Mouse (Mus musculus) forebrain, postnatal 0 days (tissue): Measurements from ENCODE around the gene Rrp1. TPM values are rescaled to one million over a fixed set of nuclear protein-coding genes. Genes with fewer than 3 reads are reported as not detected.

Experiments
- ATAC-seq: fragments of 200-750 bp; cut with Nextera tagmentation; 2 replicates; pipeline ENCODE4 v1.8.0; 2017; ENCODE audit warnings: mild to moderate bottlenecking, moderate library complexity
- DNase-seq: peaks from one replicate; pipeline ENCODE4 v3.0.0-alpha.2; 2015
- H3K27ac ChIP-seq: fragments of 300-500 bp; sonication (generic); 2 replicates; pipeline ENCODE4 v1.5.1; 2014; ENCODE audit warnings: low read depth, mild to moderate bottlenecking, antibody characterized with exemption, low read length, moderate library complexity, mixed read lengths
- H3K27me3 ChIP-seq: fragments of 300-500 bp; sonication (generic); 2 replicates; pipeline ENCODE4 v1.6.1; 2014; ENCODE audit warnings: mild to moderate bottlenecking, low read length, mixed read lengths; ENCODE audit not compliant: insufficient read depth
- H3K36me3 ChIP-seq: fragments of 300-500 bp; sonication (generic); 2 replicates; pipeline ENCODE4 v1.6.1; 2014; ENCODE audit warnings: mild to moderate bottlenecking, moderate library complexity; ENCODE audit not compliant: insufficient read depth
- H3K4me1 ChIP-seq: fragments of 300-500 bp; sonication (generic); 2 replicates; pipeline ENCODE4 v1.6.1; 2014; ENCODE audit warnings: antibody characterized with exemption; ENCODE audit not compliant: insufficient read depth
- H3K4me2 ChIP-seq: fragments of 300-500 bp; sonication (generic); 2 replicates; pipeline ENCODE4 v1.6.1; 2014; ENCODE audit warnings: low read depth, mild to moderate bottlenecking, moderate library complexity
- H3K4me3 ChIP-seq: fragments of 300-500 bp; sonication (generic); 2 replicates; pipeline ENCODE4 v1.5.1; 2014; ENCODE audit warnings: low read depth, low read length, mixed read lengths
- H3K9ac ChIP-seq: fragments of 300-500 bp; sonication (generic); 2 replicates; pipeline ENCODE4 v1.6.1; 2014; ENCODE audit warnings: mild to moderate bottlenecking
- H3K9me3 ChIP-seq: fragments of 300-500 bp; sonication (generic); 2 replicates; pipeline ENCODE4 v1.6.1; 2016; ENCODE audit warnings: low read length
- CTCF ChIP-seq: sonication (generic); IDR thresholded peaks from 2 replicates; pipeline ENCODE4 v1.5.1; 2016; ENCODE audit warnings: antibody characterized with exemption, control low read depth, low read depth
- WGBS: fragments of 180-500 bp; shearing (Covaris S2); extraction: QIAGEN DNeasy Blood & Tissue Kit; methylation state at CpG from one replicate; pipeline ENCODE4 v1.1.7; 2014; 5-methylcytosine and 5-hydroxymethylcytosine counted together
- polyA plus RNA-seq: library from polyadenylated mRNA; unstranded; fragments of >200 nt; fragmentation: Nextera tagmentation; extraction: Ambion mirVana; gene quantifications from 2 replicates; pipeline ENCODE4 v1.2.1, GENCODE M21; 2015
- total RNA-seq: library from RNA; depleted of rRNA; stranded (reverse); fragments of >200 nt; gene quantifications from 2 replicates; pipeline ENCODE4 v1.2.3, GENCODE M21; 2014

Gene Rrp1
- total and polyA plus RNA-seq, 2 experiments from 2014 or later, result 256 to 455 TPM

DNA sequence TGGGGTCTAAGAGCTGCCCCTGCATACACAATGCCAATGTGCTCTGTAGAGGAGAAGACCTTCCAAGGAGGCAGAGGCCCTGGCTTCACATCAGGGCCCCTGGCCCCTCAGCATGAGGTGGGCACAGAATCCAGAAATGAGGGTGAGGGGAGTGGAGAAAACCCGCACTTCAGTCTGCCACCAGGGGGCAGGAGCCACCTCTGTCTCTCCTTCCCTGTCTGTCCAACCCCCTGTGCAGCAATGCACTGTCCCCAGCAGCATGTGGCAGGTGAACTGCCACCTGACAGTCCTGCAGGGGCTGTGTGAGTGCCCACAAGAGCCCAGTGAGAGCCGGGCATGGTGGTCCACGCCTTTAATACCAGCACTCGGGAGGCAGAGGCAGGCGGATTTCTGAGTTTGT lies 26.7 kb upstream of the Rrp1 start:
- no peak overlapping the region for H3K4me3 ChIP-seq
- H3K36me3 ChIP-seq, result peaks cover 18% of the 10 kb centered on the region; the same call in 1 of the 2 replicates
- H3K4me1 ChIP-seq, result no peaks in the 10 kb centered on the region
- H3K9ac ChIP-seq, result no peak overlapping the region
- DNase-seq, result no peak
- peak; percentile 69 for TF ChIP-seq CTCF
- ATAC-seq, result no peak
- H3K27ac ChIP-seq, result no peak overlapping the region
- 69% methylated on average over 5 of the region's 5 CpGs for WGBS
- no peaks in the 10 kb centered on the region for H3K9me3 ChIP-seq
- H3K4me2 ChIP-seq, result no peak overlapping the region
- no peaks in the 10 kb centered on the region for H3K27me3 ChIP-seq

DNA sequence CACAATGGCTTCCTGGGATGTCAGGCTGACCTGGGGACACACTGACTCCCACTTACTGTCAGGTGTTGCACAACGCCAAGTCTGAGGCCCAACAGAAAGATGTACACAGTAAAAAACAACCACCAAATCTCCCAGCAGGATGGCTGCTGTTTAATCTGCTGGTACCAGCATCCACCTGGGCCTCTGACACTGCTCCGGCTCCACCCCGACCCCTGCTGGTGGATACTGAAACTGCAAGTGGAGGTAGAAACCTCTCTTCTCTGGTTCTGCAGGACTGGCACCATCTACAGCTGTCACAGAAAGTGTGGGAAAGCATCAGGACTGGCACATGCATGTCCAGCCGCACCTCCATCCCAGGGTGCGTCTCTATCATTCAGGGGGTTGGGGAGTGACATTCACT lies 25.3 kb upstream of the Rrp1 start:
- ATAC-seq (peak; percentile 62), DNase-seq (peak; percentile 78)
- WGBS, result 14% methylated on average over 5 of the region's 5 CpGs
- no peak overlapping the region for H3K9ac ChIP-seq
- H3K4me2 ChIP-seq, result no peak overlapping the region
- no peaks in the 10 kb centered on the region for H3K4me1 ChIP-seq
- H3K27ac ChIP-seq, result peak overlapping the region; percentile 50; the same call in 1 of the 2 replicates
- no peaks in the 10 kb centered on the region for H3K9me3 ChIP-seq
- peaks cover 8% of the 10 kb centered on the region; the same call in 1 of the 2 replicates for H3K36me3 ChIP-seq
- H3K4me3 ChIP-seq, result no peak overlapping the region
- TF ChIP-seq CTCF, result peak; percentile 95
- no peaks in the 10 kb centered on the region for H3K27me3 ChIP-seq

DNA sequence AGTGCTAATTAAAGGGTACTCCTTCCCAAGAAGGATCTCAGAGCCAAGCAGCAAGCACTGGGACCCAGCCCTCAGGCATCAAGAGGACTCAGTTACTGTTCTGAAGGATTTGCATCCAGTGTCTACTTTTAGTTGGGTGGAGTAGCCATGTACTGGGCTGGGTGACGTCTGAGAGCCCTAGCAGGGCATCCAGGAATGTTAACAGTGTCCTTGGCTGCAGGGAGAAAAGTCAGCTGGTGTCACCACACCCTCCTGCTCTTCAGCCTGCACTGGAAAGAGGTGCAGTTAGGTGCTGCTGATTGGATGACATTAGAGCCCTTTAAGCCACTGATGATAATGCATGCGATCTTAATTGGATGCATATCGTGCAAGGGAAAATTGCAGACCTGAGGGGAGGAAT lies 20.0 kb upstream of the Rrp1 start:
- Histone ChIP-seq H3K4me3 (no peak overlapping the region), H3K9me3 (no peaks in the 10 kb centered on the region), H3K36me3 (peaks cover 10% of the 10 kb centered on the region), H3K4me1 (no peaks in the 10 kb centered on the region), H3K27ac (no peak overlapping the region), H3K27me3 (no peaks in the 10 kb centered on the region), H3K4me2 (no peak overlapping the region), H3K9ac (no peak overlapping the region)
- no peak for ATAC-seq
- WGBS, result 57% methylated on average over 3 of the region's 3 CpGs
- no peak for TF ChIP-seq CTCF
- DNase-seq, result no peak

DNA sequence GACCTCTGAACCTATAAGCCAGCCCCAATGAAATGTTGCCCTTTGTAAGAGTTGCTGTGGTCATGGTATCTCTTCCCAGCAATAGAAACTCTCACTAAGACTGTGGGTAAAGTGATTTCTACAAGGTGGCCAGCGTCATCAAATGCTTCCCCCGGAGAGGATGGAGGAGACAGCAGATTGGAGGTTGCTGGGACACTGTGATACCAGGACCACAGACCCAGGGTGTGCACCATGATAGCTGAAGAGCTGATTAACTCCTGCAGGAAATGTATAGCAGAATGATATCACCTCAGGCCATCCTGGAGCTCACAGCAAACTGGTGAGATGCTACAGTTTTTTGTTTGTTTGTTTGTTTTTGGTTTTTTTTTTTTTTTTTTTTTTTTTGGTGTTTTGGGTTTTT lies 16.9 kb upstream of the Rrp1 start:
- H3K4me3 ChIP-seq, result no peak overlapping the region
- TF ChIP-seq CTCF, result no peak
- no peak overlapping the region for H3K4me2 ChIP-seq
- ATAC-seq (no peak), DNase-seq (no peak)
- H3K36me3 ChIP-seq, result peaks cover 15% of the 10 kb centered on the region
- H3K27ac ChIP-seq, result no peak overlapping the region
- peaks cover 8% of the 10 kb centered on the region; the same call in 1 of the 2 replicates for H3K4me1 ChIP-seq
- no peaks in the 10 kb centered on the region for H3K9me3 ChIP-seq
- no peaks in the 10 kb centered on the region for H3K27me3 ChIP-seq
- H3K9ac ChIP-seq, result no peak overlapping the region
- WGBS, result 91% methylated on average over 2 of the region's 2 CpGs

DNA sequence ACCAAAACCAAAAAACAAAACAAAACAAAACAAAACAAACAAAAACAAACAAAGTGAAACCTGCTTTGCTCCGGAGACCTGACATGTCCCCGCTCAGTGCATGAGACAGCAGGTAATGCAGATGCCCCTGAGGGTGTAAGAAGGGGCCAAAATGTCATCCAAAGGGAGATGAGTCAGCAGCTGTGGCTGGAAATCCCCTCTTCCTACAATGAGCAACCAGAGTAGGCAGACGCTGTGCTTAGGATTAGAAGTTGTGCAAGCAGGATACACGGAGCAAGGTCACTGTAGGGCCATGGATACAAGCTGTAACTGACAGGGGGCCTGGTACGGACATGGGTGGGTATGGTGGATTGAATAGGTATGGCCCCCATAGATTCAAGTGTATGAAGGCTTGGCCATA lies 16.3 kb upstream of the Rrp1 start:
- H3K27ac ChIP-seq, result no peak overlapping the region
- no peak overlapping the region for H3K4me3 ChIP-seq
- peaks cover 8% of the 10 kb centered on the region; the same call in 1 of the 2 replicates for H3K4me1 ChIP-seq
- no peaks in the 10 kb centered on the region for H3K9me3 ChIP-seq
- ATAC-seq (no peak), DNase-seq (no peak)
- peaks cover 15% of the 10 kb centered on the region for H3K36me3 ChIP-seq
- no peak for TF ChIP-seq CTCF
- 88% methylated on average over 5 of the region's 5 CpGs for WGBS
- H3K4me2 ChIP-seq, result no peak overlapping the region
- no peak overlapping the region for H3K9ac ChIP-seq
- H3K27me3 ChIP-seq, result no peaks in the 10 kb centered on the region

DNA sequence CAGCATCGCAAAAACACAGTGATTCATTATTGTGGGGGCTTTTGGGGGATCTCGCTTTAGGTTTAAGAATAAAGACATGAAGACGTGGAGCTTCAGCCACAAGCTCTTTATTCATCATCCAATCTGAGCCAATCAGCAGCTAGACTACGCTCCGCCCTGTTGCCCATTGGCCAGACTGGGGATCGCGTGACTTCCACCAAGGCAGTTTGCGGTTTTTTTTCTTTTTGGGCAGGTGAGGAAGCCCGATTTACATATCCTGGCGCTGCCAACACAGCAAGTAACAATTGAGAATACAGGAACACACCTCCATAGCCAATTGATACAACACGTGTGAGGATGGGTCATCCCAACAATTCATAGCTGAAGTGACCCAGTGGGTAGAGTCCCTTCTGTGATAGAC lies 15.2 kb upstream of the Rrp1 start:
- peaks cover 15% of the 10 kb centered on the region for H3K36me3 ChIP-seq
- WGBS, result 93% methylated on average over 11 of the region's 11 CpGs
- no peak overlapping the region for H3K4me3 ChIP-seq
- no peaks in the 10 kb centered on the region for H3K9me3 ChIP-seq
- DNase-seq (no peak), ATAC-seq (no peak)
- H3K4me1 ChIP-seq, result peaks cover 8% of the 10 kb centered on the region; the same call in 1 of the 2 replicates
- H3K9ac ChIP-seq, result no peak overlapping the region
- no peaks in the 10 kb centered on the region for H3K27me3 ChIP-seq
- no peak overlapping the region for H3K27ac ChIP-seq
- H3K4me2 ChIP-seq, result no peak overlapping the region
- no peak for TF ChIP-seq CTCF

DNA sequence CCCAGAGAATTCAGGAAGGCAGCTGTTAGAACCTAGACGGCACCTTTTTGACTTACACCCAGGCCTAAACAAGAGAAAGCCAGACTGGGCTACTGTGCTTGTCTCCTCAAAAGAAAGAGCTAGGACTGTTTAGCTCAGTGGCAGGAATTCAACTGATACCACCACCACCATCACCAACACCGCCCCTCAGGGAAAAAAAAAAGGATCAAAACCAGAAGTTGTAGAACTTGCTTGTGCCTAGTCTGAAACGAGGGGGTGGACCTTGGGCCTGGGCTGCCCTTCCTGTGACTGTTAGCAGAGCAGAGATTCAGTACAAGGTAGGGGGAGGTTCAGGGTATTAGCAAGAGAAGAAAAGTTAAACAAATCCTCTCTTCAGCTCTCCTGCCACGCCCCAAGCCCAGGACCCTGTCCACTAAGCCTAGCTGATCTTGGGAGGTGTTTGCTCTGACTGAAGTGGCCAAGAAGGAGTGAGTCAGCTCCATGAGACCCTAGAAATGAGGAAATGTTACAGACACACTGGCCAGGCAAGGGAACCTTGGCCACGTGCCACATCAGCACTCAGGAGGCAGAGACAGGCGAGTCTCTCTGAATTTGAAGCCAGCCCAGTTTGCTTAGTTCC lies 13.4 kb upstream of the Rrp1 start:
- DNase-seq (peak; percentile 45), ATAC-seq (peak; percentile 21; the same call in 1 of the 2 replicates)
- 54% methylated on average over 6 of the region's 6 CpGs for whole genome bisulfite sequencing
- Histone ChIP-seq H3K36me3 (peaks cover 15% of the 10 kb centered on the region), H3K4me1 (peaks cover 8% of the 10 kb centered on the region; the same call in 1 of the 2 replicates), H3K4me2 (peak overlapping the region; percentile 78), H3K27ac (peak overlapping the region; percentile 76), H3K9ac (peak overlapping the region; percentile 97), H3K27me3 (no peaks in the 10 kb centered on the region), H3K9me3 (no peaks in the 10 kb centered on the region), H3K4me3 (peak overlapping the region; percentile 81)
- no peak for TF ChIP-seq CTCF
